In genomic region chr8:128685507-128686428, GRCm38 (mm10) we compare ENCODE assay signal across 1 mouse cellular context.
A peak's percentile ranks its signal among the peaks of the same experiment; 100 is the strongest.
TF ChIP-seq lines count a peak whose summit lies in the region.

Gene Itgb1 (plus strand): TSS chr8:128685654.

TF ChIP-seq in CH12.LX, 34 proteins besides CTCF, POLR2A, EP300 and RAD21 (continued from another document):
- TF ChIP-seq ELF1 (IDR thresholded peaks at IDR 0.05; ENCODE audit: low read depth, low read length): peak; percentile 48; the same call in 1 of the 2 replicates
- TF ChIP-seq NELFE (IDR thresholded peaks at IDR 0.05; ENCODE audit: low read depth, low read length): no peak
- 0 out of 2 replicates have a peak, but pooled peaks have one; percentile 6 for TF ChIP-seq MAZ (IDR thresholded peaks at IDR 0.05; ENCODE audit: low read depth, low read length)
- no peak; the same call in 1 of the 2 replicates for TF ChIP-seq SMC3 (IDR thresholded peaks at IDR 0.05; ENCODE audit: low read depth, low read length)
